Mouse (Mus musculus) embryonic stem cell, embryonic (primary cell): ENCODE results near the gene Cd44.

ENCODE experiments used
- CTCF ChIA-PET, 4 experiments: fragments of 300-600 bp in 2 of 4; fragments of 350-600 bp in 2 of 4; sonication (Branson Sonifier 250); formaldehyde crosslinking; loops; one replicate each; lab custom pipeline; 2022; ENCODE audit warnings: inconsistent platforms in 2 of 4; lab: Charles Lee
- POLR2A ChIA-PET, 4 experiments: fragments of 300-600 bp in 2 of 4; fragments of 350-600 bp in 2 of 4; sonication (Branson Sonifier 250); formaldehyde crosslinking; loops; one replicate each; lab custom pipeline; 2022; ENCODE audit warnings: antibody characterized with exemption in 4 of 4, inconsistent platforms in 1 of 4; lab: Charles Lee

Cd44 gene

DNA sequence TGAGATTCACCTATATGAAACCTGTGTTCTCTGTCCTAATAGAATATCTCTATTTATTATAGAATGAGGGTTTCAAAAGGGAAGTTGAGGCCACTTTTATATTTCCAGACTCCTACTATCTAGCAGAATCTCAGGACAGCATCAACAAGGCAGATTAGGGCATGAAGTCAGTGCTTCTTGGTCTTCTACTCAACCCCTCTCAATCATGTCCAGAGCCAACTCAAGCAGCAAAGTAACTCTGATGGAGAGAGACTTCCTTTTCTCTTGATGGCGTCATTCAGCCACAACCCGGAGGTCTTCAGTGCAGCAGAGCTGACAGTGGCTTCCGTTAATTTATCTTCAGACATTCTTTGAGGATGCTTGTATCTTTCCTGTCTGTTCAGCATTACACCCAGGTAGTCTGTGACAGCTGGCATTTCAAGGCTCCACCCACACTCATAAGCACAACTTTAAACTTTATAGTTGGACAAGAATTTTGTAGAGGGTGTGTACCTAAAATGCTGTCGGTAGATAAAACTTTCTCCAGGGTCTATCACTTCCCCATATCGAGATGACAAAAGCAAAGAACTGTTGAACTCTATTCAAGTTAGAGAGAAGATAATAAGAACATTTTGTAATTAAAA, 52.5 kb downstream of the Cd44 start:
- CTCF ChIA-PET, result no interaction called here
- POLR2A ChIA-PET, result no interaction called here

- POLR2A ChIA-PET, result no interaction called here
- CTCF ChIA-PET, result no interaction called here
Measured at GRCm38 (mm10) chr2:102841231-102841630, 60.2 kb downstream of the Cd44 start.

DNA sequence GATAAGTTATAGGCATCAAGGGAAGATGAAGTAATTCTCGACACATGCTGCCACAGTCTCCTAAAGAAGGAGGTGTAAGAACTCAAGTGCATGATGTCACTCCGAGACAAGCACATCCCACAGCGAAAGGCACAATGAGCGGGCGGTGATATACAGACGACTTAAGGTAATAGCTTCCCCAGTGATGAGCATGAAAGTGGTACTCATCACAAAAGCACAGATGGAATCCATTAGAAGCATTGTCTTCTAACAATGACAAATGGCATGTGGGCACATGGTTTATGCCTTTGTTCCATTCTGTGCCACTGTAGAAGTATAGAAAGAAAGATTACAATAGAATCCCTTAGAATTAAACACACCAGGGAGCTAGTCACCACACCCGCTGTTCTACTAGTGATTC, 63.3 kb downstream of the Cd44 start:
- ChIA-PET CTCF (interaction anchor here in 1 of 4 experiments (0.6 kb wide), 1 partner anchor 1253 kb away, joined by 3 read pairs; no protein-coding TSS in a partner anchor), POLR2A (no interaction called here)

- ChIA-PET CTCF (no interaction called here), POLR2A (no interaction called here)
Measured at GRCm38 (mm10) chr2:102831547-102831946, 69.9 kb downstream of the Cd44 start.

- ChIA-PET CTCF (no interaction called here), POLR2A (no interaction called here)
Measured at GRCm38 (mm10) chr2:102829201-102829600, 72.3 kb downstream of the Cd44 start.

DNA sequence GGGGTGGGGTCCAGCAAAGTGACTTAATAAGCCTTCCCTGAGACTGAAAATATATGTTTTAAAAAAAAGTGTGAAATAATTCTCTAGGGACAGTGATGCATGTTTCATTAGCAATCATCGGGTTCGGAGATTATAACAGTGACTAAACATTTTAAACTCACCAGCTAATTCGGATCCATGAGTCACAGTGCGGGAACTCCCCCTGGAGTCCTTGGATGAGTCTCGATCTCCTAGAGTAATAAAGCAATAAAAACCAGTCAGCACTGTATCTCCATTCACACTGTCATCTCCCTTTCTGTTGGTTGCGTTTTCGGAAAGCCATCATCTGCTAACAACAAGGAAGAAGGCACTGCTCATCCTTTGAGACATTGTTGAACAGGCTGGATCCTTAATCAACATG, 73.1 kb downstream of the Cd44 start:
- ChIA-PET POLR2A (no interaction called here), CTCF (no interaction called here)

DNA sequence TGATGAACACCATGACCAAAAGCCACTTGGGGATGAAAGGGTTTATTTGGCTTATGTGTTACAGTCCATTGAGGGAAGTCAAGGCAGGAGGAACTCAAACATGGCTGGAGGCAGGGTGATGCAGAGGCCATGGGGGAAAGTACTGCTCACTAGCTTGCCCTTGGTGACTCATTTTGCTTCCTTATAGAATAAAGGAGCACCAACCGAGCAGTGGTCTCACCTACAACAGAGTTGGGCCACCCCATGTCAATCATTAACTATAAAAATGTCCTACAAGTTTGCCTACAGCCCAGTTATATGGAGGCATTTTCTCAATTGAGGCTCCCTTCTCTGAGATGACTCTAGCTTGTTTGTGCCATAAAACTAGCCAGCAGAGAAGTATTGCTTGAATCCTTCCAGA, 73.6 kb downstream of the Cd44 start:
- ChIA-PET POLR2A (no interaction called here), CTCF (interaction anchor here in 1 of 4 experiments (0.7 kb wide), 1 partner anchor 173 kb away, joined by 3 read pairs; no protein-coding TSS in a partner anchor)

GRCm38 (mm10) chr2:102825961-102826633, 75.4 kb downstream of the Cd44 start:
- CTCF ChIA-PET, result no interaction called here
- POLR2A ChIA-PET, result no interaction called here

GRCm38 (mm10) chr2:102822036-102822435, 79.4 kb downstream of the Cd44 start:
- ChIA-PET CTCF (no interaction called here), POLR2A (no interaction called here)

GRCm38 (mm10) chr2:102820790-102821189, 80.7 kb downstream of the Cd44 start:
- ChIA-PET POLR2A (no interaction called here), CTCF (no interaction called here)

- CTCF ChIA-PET, result no interaction called here
- POLR2A ChIA-PET, result no interaction called here
Measured at GRCm38 (mm10) chr2:102820225-102820711, 81.2 kb downstream of the Cd44 start.

GRCm38 (mm10) chr2:102815289-102815809, 86.1 kb downstream of the Cd44 start:
- CTCF ChIA-PET, result no interaction called here
- POLR2A ChIA-PET, result interaction anchor here in 2 of 4 experiments (1.0 to 1.7 kb wide), 2 partner anchors 27 to 259 kb away, joined by 3 to 5 read pairs; partner anchors contain the start of genes Apip (in 1 of the 2) and Pdhx (in 1 of the 2)

- CTCF ChIA-PET, result no interaction called here
- POLR2A ChIA-PET, result no interaction called here
Measured at GRCm38 (mm10) chr2:102812756-102813155, 88.7 kb downstream of the Cd44 start.

- POLR2A ChIA-PET, result no interaction called here
- CTCF ChIA-PET, result interaction anchor here in 1 of 4 experiments (0.7 kb wide), 1 partner anchor 439 kb away, joined by 10 read pairs; no protein-coding TSS in a partner anchor
Measured at GRCm38 (mm10) chr2:102809436-102809835, 92.0 kb downstream of the Cd44 start.

DNA sequence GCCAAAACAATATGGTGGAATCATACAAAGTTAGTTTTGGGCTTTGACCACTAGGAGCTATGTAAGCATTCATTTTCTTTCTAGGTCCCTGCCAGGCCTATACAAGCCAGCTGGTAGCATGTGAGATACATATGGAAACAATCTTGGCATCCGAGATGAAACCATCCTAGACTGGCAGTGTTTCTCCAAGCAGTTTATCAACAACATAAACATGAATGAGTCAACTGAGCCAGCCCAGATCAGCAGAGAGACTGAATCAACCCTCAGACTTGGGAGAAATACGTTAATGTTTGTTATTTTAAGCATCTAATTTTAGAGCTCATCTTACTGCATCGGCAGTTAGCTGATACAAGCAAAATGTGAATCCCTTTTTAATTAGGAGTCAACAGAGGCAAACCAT, 93.8 kb downstream of the Cd44 start:
- ChIA-PET CTCF (no interaction called here), POLR2A (no interaction called here)

DNA sequence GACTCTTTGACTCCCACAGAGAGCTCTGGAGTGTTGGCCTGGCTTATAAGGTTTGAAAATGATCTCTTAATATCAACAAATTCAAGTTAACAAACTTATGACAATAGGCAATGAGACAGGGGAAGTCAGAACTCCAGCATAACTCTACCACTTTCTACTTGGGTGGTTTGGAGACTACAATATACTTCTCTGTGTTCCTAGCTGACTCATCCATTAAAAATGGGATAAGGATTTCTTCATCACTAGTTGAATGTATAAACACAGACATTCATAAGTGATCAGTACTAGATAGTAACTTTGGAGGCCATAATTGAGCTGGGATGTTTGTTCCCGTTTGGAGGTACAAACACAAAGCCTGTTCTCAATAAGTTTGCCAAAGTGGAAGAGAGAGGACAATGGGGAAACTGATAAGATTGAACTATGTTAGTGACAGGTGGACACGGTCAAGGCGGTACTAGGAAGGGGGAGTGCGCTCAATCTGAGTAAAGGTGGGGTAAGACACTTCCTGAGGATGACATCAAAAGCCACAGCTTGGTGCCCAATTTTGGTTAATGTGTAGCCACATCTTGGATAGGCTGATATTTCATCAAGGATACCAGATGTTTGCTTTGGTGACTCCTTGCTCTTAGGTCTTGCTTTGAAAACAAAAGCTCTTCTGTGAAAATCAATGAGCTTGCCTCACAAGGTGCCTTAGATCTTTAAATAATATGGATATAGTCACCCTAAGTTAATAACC, 95.5 kb downstream of the Cd44 start:
- ChIA-PET POLR2A (no interaction called here), CTCF (no interaction called here)

DNA sequence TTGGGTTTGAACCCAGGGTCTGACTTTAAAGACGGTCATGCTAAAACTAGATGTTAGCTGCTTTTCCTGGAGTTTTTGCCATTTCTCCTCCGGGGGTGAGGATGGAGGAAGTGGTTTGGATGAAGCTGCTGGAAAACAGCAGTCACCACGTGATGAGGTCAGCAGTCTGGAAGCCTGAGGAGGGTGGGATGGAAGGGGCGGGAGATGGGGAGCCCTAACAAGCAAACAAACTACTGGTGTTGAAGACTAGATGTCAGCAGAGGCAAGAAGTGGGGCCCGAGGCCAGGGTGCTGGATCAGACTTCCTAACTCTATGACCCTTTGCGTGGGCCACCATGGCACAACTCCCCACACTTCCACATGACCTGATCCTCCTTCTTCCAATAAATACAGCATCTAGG, 96.2 kb downstream of the Cd44 start:
- POLR2A ChIA-PET, result no interaction called here
- CTCF ChIA-PET, result no interaction called here

DNA sequence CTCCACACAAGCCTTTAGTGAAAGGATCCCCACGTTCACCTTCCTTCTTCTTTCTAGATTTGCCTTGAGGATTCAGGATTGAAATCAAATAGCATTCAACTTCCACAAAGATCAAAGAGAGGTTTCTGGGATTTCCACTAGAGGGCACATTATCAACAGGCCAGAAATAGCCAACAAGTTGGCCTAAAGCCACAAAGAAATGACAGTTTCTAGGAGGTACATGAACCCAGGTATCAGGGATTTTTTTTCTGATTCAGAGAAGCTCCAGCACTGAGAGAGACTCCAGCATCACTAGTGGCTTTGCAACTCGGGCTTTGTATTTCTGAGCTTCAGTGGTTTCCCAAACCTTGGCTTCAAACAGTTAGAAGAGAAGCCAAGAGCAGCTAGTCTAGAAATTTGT, 97.4 kb downstream of the Cd44 start:
- CTCF ChIA-PET, result interaction anchor here in 2 of 4 experiments (0.6 to 1.0 kb wide), 2 partner anchors 60 to 63 kb away, joined by 3 read pairs; no protein-coding TSS in a partner anchor
- POLR2A ChIA-PET, result no interaction called here

GRCm38 (mm10) chr2:102801899-102802298, 99.6 kb downstream of the Cd44 start:
- ChIA-PET POLR2A (interaction anchor here in 2 of 4 experiments (0.6 kb wide), 2 partner anchors 24 to 1066 kb away, joined by 3 read pairs; no protein-coding TSS in a partner anchor), CTCF (no interaction called here)

GRCm38 (mm10) chr2:102798149-102798548, 103.3 kb downstream of the Cd44 start:
- CTCF ChIA-PET, result no interaction called here
- POLR2A ChIA-PET, result no interaction called here
